Mouse (Mus musculus): Measurements from ENCODE around the gene Ccnq.

The Ccnq gene

GRCm38 (mm10) chr11:78786013-78786431 lies 34.5 kb upstream of the Ccnq start:
- TF ChIP-seq CTCF (conservative IDR thresholded peaks at IDR 0.05; ENCODE audit: low read length) (no peak), POU5F1 (IDR thresholded peaks at IDR 0.05; ENCODE audit: borderline replicate concordance, low read length) (no peak), NANOG (IDR thresholded peaks at IDR 0.05; ENCODE audit: borderline replicate concordance, low read length) (no peak)
- Histone ChIP-seq H3K27me3 (ENCODE audit: insufficient read depth, low read length) (peaks cover 59% of the 10 kb centered on the region), H3K4me3 (replicated peaks; ENCODE audit: low read length) (no peak overlapping the region), H3K9me3 (ENCODE audit: low read length) (no peaks in the 10 kb centered on the region), H3K4me1 (replicated peaks; ENCODE audit: low read depth, low read length) (0 out of 2 replicates have a peak, but pooled peaks cover 3% of the 10 kb centered on the region), H3K36me3 (ENCODE audit: insufficient read depth, low read length) (no peaks in the 10 kb centered on the region)

GRCm38 (mm10) chr11:78782791-78783347 lies 31.3 kb upstream of the Ccnq start:
- no peaks in the 10 kb centered on the region for H3K9me3 ChIP-seq (ENCODE audit: low read length)
- TF ChIP-seq NANOG (IDR thresholded peaks at IDR 0.05; ENCODE audit: borderline replicate concordance, low read length) (no peak), CTCF (conservative IDR thresholded peaks at IDR 0.05; ENCODE audit: low read length) (no peak), POU5F1 (IDR thresholded peaks at IDR 0.05; ENCODE audit: borderline replicate concordance, low read length) (no peak)
- peaks cover 6% of the 10 kb centered on the region for H3K4me1 ChIP-seq (replicated peaks; ENCODE audit: low read depth, low read length)

DNA sequence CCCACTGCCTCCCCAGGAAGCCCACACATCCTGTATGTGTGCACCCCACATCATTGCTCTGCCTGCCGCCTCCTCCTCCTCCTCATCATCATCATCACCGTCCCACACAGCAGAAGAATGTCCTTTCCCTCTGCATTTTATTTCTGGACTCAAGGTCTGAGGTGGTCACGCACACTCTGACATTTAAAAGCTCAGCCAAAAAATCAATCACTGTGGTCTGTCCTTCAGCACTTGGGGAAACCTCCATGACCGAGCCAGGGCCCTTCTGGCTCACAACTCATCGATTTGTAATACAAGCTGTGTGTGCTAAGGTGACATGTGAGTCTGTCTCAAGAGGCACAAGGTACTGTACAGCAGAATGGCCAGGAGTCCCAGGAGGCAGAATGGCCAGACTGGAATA lies 30.8 kb upstream of the Ccnq start:
- Histone ChIP-seq H3K4me3 (replicated peaks; ENCODE audit: low read length) (no peak overlapping the region), H3K4me1 (replicated peaks; ENCODE audit: low read depth, low read length) (peaks cover 11% of the 10 kb centered on the region), H3K36me3 (ENCODE audit: insufficient read depth, low read length) (no peaks in the 10 kb centered on the region), H3K27me3 (ENCODE audit: insufficient read depth, low read length) (peaks cover 58% of the 10 kb centered on the region), H3K9me3 (ENCODE audit: low read length) (no peaks in the 10 kb centered on the region)
- TF ChIP-seq POU5F1 (IDR thresholded peaks at IDR 0.05; ENCODE audit: borderline replicate concordance, low read length) = no peak
- TF ChIP-seq NANOG (IDR thresholded peaks at IDR 0.05; ENCODE audit: borderline replicate concordance, low read length) = no peak
- no peak for TF ChIP-seq CTCF (conservative IDR thresholded peaks at IDR 0.05; ENCODE audit: low read length)

More at GRCm38 (mm10) chr11:78782791-78783347, 31.3 kb upstream of the Ccnq start:
- H3K4me3 ChIP-seq (replicated peaks; ENCODE audit: low read length) = no peak overlapping the region
- H3K36me3 ChIP-seq (ENCODE audit: insufficient read depth, low read length) = no peaks in the 10 kb centered on the region
- peaks cover 62% of the 10 kb centered on the region for H3K27me3 ChIP-seq (ENCODE audit: insufficient read depth, low read length)

DNA sequence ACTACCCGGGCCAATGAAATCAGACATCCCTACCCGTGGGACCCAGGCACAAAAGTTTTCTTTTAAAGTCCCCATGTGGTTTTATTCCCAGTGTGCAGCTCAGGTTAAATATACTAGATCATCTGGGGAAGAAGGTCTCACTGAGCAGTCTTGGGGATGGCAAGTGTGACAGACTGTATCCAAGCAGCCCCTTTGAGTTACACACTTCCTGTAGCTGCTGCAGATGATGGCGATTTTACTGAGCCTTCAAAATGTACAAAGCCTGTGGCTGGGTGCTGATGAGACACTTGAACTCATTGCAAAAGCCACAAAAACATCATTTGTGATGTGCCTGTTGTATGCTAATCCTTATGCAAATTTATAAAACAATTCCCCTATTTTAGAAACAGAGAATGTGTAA lies 29.0 kb upstream of the Ccnq start:
- peaks cover 15% of the 10 kb centered on the region for H3K4me1 ChIP-seq (replicated peaks; ENCODE audit: low read depth, low read length)

GRCm38 (mm10) chr11:78780002-78780401 lies 28.5 kb upstream of the Ccnq start:
- Histone ChIP-seq H3K27me3 (ENCODE audit: insufficient read depth, low read length) (peaks cover 46% of the 10 kb centered on the region), H3K4me3 (replicated peaks; ENCODE audit: low read length) (no peak overlapping the region), H3K36me3 (ENCODE audit: insufficient read depth, low read length) (no peaks in the 10 kb centered on the region), H3K9me3 (ENCODE audit: low read length) (no peaks in the 10 kb centered on the region), H3K4me1 (replicated peaks; ENCODE audit: low read depth, low read length) (peaks cover 15% of the 10 kb centered on the region)
- no peak for TF ChIP-seq POU5F1 (IDR thresholded peaks at IDR 0.05; ENCODE audit: borderline replicate concordance, low read length)
- no peak for TF ChIP-seq NANOG (IDR thresholded peaks at IDR 0.05; ENCODE audit: borderline replicate concordance, low read length)
- TF ChIP-seq CTCF (conservative IDR thresholded peaks at IDR 0.05; ENCODE audit: low read length) = no peak

More for the DNA sequence above, 29.0 kb upstream of the Ccnq start:
- TF ChIP-seq CTCF (conservative IDR thresholded peaks at IDR 0.05; ENCODE audit: low read length) (no peak), NANOG (IDR thresholded peaks at IDR 0.05; ENCODE audit: borderline replicate concordance, low read length) (no peak), POU5F1 (IDR thresholded peaks at IDR 0.05; ENCODE audit: borderline replicate concordance, low read length) (no peak)
- no peak overlapping the region for H3K4me3 ChIP-seq (replicated peaks; ENCODE audit: low read length)
- no peaks in the 10 kb centered on the region for H3K36me3 ChIP-seq (ENCODE audit: insufficient read depth, low read length)
- no peaks in the 10 kb centered on the region for H3K9me3 ChIP-seq (ENCODE audit: low read length)
- H3K27me3 ChIP-seq (ENCODE audit: insufficient read depth, low read length) = peaks cover 51% of the 10 kb centered on the region

DNA sequence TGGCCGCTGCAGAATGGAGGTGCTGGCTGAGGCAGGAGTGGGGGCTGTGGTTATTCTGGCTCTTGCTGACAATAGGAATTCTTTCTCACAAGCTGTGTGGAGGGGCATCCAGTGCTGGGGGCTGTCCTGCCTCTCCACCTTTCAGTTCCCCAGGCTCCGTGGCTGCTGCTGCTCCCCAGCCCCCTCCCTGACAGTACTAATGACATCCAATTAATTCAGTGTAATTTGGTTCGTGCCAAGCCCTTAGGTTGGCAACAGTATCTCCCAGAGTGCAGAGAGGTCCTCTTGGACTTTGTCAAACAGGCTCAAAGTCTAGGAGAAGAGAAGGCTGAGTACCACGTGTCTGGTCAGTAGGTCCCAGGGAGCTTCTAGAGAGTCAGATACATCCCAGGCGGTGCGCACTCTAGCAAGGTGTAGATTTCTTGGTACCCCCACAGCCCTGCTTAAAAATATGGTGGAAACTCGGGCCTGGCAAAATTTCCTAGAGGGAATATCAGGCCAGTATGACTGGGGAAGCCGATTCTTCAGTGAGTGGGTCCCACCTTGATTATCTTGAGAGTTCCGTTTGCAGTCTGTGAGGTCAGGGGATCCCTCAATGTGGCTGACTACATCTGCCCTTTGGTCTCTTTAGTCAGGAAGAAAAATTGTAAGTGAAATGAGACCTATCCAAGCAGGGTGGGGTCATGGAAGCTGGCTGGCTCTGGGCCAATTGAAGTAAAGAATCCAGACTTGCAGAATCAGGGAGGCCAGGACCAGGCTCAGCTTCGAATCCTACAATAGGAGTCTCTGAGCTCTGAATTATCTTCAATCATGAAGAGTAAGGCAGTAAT lies 26.5 kb upstream of the Ccnq start:
- Histone ChIP-seq H3K4me3 (replicated peaks; ENCODE audit: low read length) (no peak overlapping the region), H3K36me3 (ENCODE audit: insufficient read depth, low read length) (no peaks in the 10 kb centered on the region), H3K9me3 (ENCODE audit: low read length) (no peaks in the 10 kb centered on the region), H3K4me1 (replicated peaks; ENCODE audit: low read depth, low read length) (peaks cover 15% of the 10 kb centered on the region), H3K27me3 (ENCODE audit: insufficient read depth, low read length) (peaks cover 33% of the 10 kb centered on the region)
- TF ChIP-seq POU5F1 (IDR thresholded peaks at IDR 0.05; ENCODE audit: borderline replicate concordance, low read length) = no peak
- TF ChIP-seq NANOG (IDR thresholded peaks at IDR 0.05; ENCODE audit: borderline replicate concordance, low read length) = no peak
- TF ChIP-seq CTCF (conservative IDR thresholded peaks at IDR 0.05; ENCODE audit: low read length) = no peak

DNA sequence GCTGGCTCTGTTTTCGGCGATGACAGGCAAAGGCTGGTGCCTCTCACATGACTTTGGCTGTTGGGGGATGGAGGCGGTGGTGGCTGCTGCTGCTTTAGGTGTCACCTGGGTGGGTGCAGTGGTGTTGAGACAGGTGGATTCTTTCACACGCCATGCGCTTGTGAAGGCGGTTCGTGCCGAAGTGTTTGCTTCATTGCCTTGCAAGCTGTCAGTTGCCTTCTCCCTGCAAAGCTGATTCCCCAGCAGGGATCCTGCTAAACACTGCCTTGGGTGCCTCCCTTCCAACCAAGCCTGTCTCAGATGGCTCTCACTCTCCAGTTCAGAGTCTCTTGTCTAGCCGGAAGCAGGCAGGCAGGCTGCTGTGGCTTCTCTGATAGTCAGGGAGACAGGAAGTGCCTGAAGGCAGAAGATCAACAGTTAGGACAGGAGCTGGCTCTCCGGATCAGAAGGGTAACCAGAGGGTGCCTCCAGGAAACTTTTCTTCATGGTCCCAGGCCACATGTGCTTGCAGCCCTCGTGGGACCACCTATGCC lies 20.3 kb upstream of the Ccnq start:
- peak overlapping the region; percentile 14; the same call in 1 of the 2 replicates for H3K4me3 ChIP-seq (replicated peaks; ENCODE audit: low read length)
- H3K36me3 ChIP-seq (ENCODE audit: insufficient read depth, low read length) = no peaks in the 10 kb centered on the region
- H3K27me3 ChIP-seq (ENCODE audit: insufficient read depth, low read length) = no peaks in the 10 kb centered on the region
- peaks cover 7% of the 10 kb centered on the region for H3K4me1 ChIP-seq (replicated peaks; ENCODE audit: low read depth, low read length)
- no peaks in the 10 kb centered on the region for H3K9me3 ChIP-seq (ENCODE audit: low read length)
- no peak for TF ChIP-seq POU5F1 (IDR thresholded peaks at IDR 0.05; ENCODE audit: borderline replicate concordance, low read length)
- no peak for TF ChIP-seq CTCF (conservative IDR thresholded peaks at IDR 0.05; ENCODE audit: low read length)
- no peak for TF ChIP-seq NANOG (IDR thresholded peaks at IDR 0.05; ENCODE audit: borderline replicate concordance, low read length)

DNA sequence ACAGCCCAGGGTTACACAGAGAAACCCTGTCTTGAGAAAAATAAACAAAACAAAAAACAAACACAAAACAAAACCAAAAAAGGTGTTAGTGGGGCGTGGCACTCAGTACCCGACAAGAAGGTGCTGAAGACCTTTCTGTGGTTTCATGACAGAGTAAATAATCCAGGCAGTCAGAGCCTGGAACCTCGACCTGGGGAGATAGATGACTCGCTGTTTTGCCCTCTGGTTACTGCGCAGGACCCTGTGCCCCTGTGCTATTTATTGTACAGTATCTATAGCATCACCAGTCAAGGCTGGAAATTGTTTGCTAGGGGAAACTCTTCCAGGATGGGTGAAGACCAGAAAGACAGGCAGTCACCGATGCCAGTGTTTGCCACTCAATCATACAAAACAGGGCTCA lies 18.9 kb upstream of the Ccnq start:
- Histone ChIP-seq H3K9me3 (ENCODE audit: low read length) (no peaks in the 10 kb centered on the region), H3K27me3 (ENCODE audit: insufficient read depth, low read length) (no peaks in the 10 kb centered on the region), H3K4me1 (replicated peaks; ENCODE audit: low read depth, low read length) (peaks cover 7% of the 10 kb centered on the region), H3K36me3 (ENCODE audit: insufficient read depth, low read length) (no peaks in the 10 kb centered on the region), H3K4me3 (replicated peaks; ENCODE audit: low read length) (no peak overlapping the region)
- TF ChIP-seq POU5F1 (IDR thresholded peaks at IDR 0.05; ENCODE audit: borderline replicate concordance, low read length) (no peak), NANOG (IDR thresholded peaks at IDR 0.05; ENCODE audit: borderline replicate concordance, low read length) (no peak), CTCF (conservative IDR thresholded peaks at IDR 0.05; ENCODE audit: low read length) (no peak)
